Mouse (Mus musculus) thymus, adult 2 months (tissue): Measurements from ENCODE around the gene Creb5. TPM values are rescaled to one million over a fixed set of nuclear protein-coding genes. Genes with fewer than 3 reads are reported as not detected.

Experiments
- DNase-seq: peaks from one replicate; pipeline ENCODE4 v3.0.0; 2021
- H3K27ac ChIP-seq: fragments of 200-500 bp; 2 replicates; pipeline ENCODE4 v1.5.1; 2012; ENCODE audit warnings: low read length, control low read depth; ENCODE audit not compliant: control insufficient read depth, insufficient read depth
- H3K27me3 ChIP-seq: fragments of 200-500 bp; 2 replicates; pipeline ENCODE4 v1.6.1; 2012; ENCODE audit warnings: mild to moderate bottlenecking, low read length, moderate library complexity, mixed read lengths; ENCODE audit not compliant: control insufficient read depth, insufficient read depth
- H3K36me3 ChIP-seq: fragments of 200-500 bp; 2 replicates; pipeline ENCODE4 v1.6.1; 2012; ENCODE audit warnings: mild to moderate bottlenecking, low read length, moderate library complexity; ENCODE audit not compliant: control insufficient read depth, insufficient read depth
- H3K4me1 ChIP-seq: fragments of 200-500 bp; replicated peaks from 2 replicates; pipeline ENCODE4 v1.6.1; 2012; ENCODE audit warnings: low read length; ENCODE audit not compliant: control insufficient read depth, insufficient read depth
- H3K4me3 ChIP-seq: fragments of 200-500 bp; 2 replicates; pipeline ENCODE4 v1.5.1; 2012; ENCODE audit warnings: mild to moderate bottlenecking, low read length, control low read depth, moderate library complexity; ENCODE audit not compliant: control insufficient read depth, insufficient read depth
- CTCF ChIP-seq: fragments of 200-500 bp; IDR thresholded peaks from 2 replicates; pipeline ENCODE4 v1.5.1; 2012; ENCODE audit warnings: mild to moderate bottlenecking, control low read depth, low read length, moderate library complexity, borderline replicate concordance; ENCODE audit not compliant: control insufficient read depth, poor library complexity, insufficient read depth; ENCODE audit errors: extremely low read depth
- POLR2A ChIP-seq: fragments of 200-500 bp; IDR thresholded peaks from 2 replicates; pipeline ENCODE4 v1.6.1; 2012; ENCODE audit warnings: mild to moderate bottlenecking, low read length, control low read depth, moderate library complexity; ENCODE audit not compliant: control insufficient read depth, poor library complexity, insufficient read depth; ENCODE audit errors: extremely low read depth
- WGBS: fragments of 180-500 bp; shearing (Covaris S2); methylation state at CpG from one replicate; pipeline ENCODE4 v1.1.7; 2018; 5-methylcytosine and 5-hydroxymethylcytosine counted together
- polyA plus RNA-seq: library from polyadenylated mRNA; depleted of rRNA; stranded (reverse); fragments of >200 nt; gene quantifications from 2 replicates; pipeline ENCODE4 v1.2.3, GENCODE M21; 2012

The Creb5 gene
- polyA plus RNA-seq, 1 experiment: 0.96 TPM

GRCm38 (mm10) chr6:53421345-53421744 lies 134.3 kb downstream of the Creb5 start:
- Histone ChIP-seq H3K4me3 (no peak overlapping the region), H3K4me1 (no peaks in the 10 kb centered on the region), H3K36me3 (no peaks in the 10 kb centered on the region), H3K27ac (no peak overlapping the region), H3K27me3 (no peaks in the 10 kb centered on the region)
- WGBS: 77% methylated on average over 3 of the region's 3 CpGs
- no peak for DNase-seq
- TF ChIP-seq CTCF (no peak), POLR2A (no peak)

- Histone ChIP-seq H3K27ac (no peak overlapping the region), H3K4me1 (no peaks in the 10 kb centered on the region), H3K36me3 (no peaks in the 10 kb centered on the region), H3K4me3 (no peak overlapping the region), H3K27me3 (no peaks in the 10 kb centered on the region)
- TF ChIP-seq CTCF: no peak
- TF ChIP-seq POLR2A: no peak
- WGBS: 93% methylated on average over 7 of the region's 7 CpGs
- no peak for DNase-seq
Measured at GRCm38 (mm10) chr6:53429368-53429767, 142.3 kb downstream of the Creb5 start.

GRCm38 (mm10) chr6:53429891-53430290 lies 142.8 kb downstream of the Creb5 start:
- no peaks in the 10 kb centered on the region for H3K27me3 ChIP-seq
- TF ChIP-seq CTCF (no peak), POLR2A (no peak)
- 97% methylated on average over 4 of the region's 4 CpGs for WGBS
- no peak overlapping the region for H3K27ac ChIP-seq
- no peak for DNase-seq
- H3K36me3 ChIP-seq: no peaks in the 10 kb centered on the region
- no peak overlapping the region for H3K4me3 ChIP-seq
- no peaks in the 10 kb centered on the region for H3K4me1 ChIP-seq

GRCm38 (mm10) chr6:53445862-53446460 lies 158.9 kb downstream of the Creb5 start:
- H3K4me3 ChIP-seq: no peak overlapping the region
- no peak overlapping the region for H3K27ac ChIP-seq
- peak; percentile 12 for DNase-seq
- WGBS: 15% methylated on average over 11 of the region's 11 CpGs
- H3K4me1 ChIP-seq: no peaks in the 10 kb centered on the region; the same call in 1 of the 2 replicates
- TF ChIP-seq POLR2A (no peak), CTCF (no peak)
- H3K36me3 ChIP-seq: no peaks in the 10 kb centered on the region
- H3K27me3 ChIP-seq: no peaks in the 10 kb centered on the region

- H3K4me1 ChIP-seq: no peaks in the 10 kb centered on the region; the same call in 1 of the 2 replicates
- no peak overlapping the region for H3K4me3 ChIP-seq
- WGBS: 41% methylated on average over 9 of the region's 9 CpGs
- no peaks in the 10 kb centered on the region for H3K36me3 ChIP-seq
- no peak for DNase-seq
- no peaks in the 10 kb centered on the region for H3K27me3 ChIP-seq
- TF ChIP-seq POLR2A (no peak), CTCF (no peak)
- H3K27ac ChIP-seq: no peak overlapping the region
Measured at GRCm38 (mm10) chr6:53447479-53447878, 160.4 kb downstream of the Creb5 start.

- H3K27me3 ChIP-seq: no peaks in the 10 kb centered on the region
- 20% methylated on average over 9 of the region's 9 CpGs for whole genome bisulfite sequencing
- H3K4me3 ChIP-seq: no peak overlapping the region
- TF ChIP-seq CTCF: no peak
- TF ChIP-seq POLR2A: no peak
- no peak for DNase-seq
- no peaks in the 10 kb centered on the region for H3K36me3 ChIP-seq
- no peak overlapping the region for H3K27ac ChIP-seq
- H3K4me1 ChIP-seq: no peaks in the 10 kb centered on the region; the same call in 1 of the 2 replicates
Measured at GRCm38 (mm10) chr6:53448317-53448870, 161.3 kb downstream of the Creb5 start.
